Mouse (Mus musculus): ENCODE measurements around the gene Nyx. TPM values are rescaled to one million over a fixed set of nuclear protein-coding genes. Genes with fewer than 3 reads are reported as not detected.

Nyx gene
- total and polyA plus RNA-seq, 3 experiments, result 0.14 to 0.86 (median 0.24) TPM

DNA sequence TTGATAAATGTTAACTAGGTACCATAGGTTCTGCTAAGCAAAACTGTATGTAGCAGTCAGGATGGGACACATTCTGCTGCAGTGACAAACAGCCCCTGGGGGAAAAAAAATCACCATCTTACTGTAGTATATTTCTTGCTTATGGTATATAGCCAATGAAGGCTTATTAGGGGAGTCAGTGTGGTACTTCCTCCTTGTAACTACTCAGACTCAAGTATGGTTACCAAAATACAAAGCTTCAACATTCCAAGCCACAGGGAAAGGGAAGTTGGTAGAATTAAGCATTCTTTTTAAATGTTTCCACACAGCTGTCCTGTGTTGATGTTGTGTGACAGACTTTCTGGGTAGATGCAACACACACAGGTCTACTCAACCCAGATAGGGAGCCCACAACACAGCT is 27.0 kb downstream of the Nyx start:
- no peak for DNase-seq

DNA sequence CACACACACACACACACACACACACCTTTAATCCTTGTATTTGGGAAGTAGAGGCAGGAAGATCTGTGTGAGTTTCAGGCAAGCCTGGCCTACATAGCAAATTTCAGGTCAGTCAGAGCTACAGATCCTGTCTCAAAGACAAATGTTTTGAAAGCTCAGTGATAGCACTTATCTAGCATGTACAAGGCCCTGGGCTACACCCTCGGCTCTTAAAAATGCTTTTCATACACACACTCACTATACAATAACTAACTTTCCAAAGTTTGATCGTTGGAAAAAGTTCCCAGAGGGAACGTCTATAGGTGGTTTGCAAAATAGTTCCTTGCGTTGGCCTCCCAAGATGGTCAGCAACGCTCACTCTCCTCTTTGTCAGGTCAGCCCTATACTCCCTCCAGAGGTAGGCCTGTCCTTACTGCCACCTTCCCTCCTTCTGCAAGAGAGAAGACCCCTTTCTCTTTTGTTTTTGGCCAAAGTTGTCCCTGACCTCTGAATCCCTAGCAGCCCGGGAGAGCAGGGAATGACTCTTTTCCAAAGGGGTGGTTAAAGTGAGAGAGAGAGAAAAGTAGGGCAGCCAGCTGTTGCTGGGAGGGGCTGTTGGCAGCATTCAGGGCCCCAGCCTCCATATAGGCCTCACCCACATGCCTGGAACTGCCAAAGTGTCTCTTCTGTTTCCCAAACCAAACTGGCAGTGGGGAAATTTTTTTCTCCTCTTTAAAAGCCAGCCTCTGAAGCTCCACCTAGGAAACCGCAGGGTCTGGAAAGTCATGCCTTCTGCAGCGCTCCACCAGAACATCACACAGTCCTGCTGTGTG is 29.2 kb downstream of the Nyx start:
- peak; percentile 36 for DNase-seq

DNA sequence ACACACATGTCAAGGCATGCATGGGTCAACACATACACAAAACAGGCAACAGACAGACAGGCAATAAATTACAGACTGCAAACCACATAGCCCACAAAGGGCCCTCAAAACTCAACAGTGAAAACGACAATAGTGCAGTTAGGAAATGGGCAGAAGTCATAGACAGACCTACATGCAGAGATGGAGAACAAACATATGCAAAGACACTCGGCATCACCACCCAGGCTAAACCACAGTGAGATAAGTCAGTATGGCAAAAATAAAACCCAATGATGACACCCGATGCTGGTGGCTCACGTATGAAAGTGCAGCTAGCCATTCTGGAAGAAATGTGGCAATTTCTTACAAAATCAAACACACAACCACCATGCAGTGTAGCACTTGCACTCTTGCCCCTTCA is 34.4 kb downstream of the Nyx start:
- DNase-seq, result no peak

DNA sequence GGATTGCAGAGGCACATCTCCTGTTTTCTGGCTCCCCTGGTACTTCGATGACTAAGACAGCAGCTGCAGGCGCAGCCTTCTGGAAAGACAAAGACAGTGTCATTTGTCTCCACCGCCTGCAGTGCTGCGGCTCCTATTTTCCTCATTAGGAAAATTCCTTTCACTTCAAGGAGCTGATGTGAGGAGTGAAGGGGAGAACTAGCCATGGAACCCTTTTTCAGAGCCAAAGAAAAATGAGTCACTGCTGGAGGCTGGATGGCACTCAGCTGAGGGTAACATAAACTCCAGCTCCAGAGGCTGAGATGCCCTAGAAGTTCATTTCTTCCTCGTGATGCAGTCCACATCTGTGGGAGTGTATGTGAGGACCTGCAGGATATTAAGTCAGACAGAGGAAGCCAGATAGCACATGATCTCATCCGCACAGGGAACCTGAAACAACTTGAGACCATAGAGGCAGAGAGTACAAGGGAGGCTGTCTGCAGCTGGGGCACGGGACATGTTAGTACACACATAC is 37.0 kb downstream of the Nyx start:
- no peak for DNase-seq

DNA sequence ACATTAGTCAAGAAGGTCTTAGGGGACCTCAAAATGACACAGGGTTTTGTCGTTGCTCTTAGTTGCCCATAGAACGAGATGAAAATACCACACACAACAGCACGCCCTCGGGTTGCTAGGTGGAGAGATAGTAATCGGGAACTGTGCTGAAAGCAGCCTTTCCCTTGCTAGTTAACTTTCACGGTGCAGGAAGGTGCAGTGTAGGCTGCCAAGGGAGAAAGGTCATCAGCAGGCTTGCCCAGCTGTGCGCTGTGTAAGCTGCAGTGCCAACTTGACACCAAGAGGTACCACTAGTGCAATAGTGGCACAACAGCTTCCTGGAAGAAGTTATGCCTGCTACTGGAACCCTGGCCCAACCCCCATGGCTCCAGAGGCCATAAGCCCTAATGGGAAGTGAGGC is 38.5 kb downstream of the Nyx start:
- no peak for DNase-seq

DNA sequence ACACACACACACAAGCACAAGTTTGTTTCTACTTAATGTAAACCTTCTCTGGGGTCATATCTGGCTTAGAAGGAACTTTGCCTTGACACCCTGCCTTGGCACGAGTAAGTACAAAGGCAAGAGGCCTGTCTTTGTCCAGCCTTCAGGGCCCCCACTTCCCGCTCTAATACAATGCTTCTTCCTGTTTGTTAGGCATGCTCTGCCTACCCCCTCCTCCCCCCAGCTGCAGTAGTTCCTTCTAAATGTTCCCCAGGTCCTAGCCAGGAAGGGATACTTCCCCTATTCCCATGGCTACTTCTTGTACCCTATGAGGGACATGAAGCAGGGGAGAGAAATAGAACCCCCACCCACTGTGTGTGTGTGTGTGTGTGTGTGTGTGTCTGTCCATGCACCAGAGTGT is 40.5 kb downstream of the Nyx start:
- no peak for DNase-seq

DNA sequence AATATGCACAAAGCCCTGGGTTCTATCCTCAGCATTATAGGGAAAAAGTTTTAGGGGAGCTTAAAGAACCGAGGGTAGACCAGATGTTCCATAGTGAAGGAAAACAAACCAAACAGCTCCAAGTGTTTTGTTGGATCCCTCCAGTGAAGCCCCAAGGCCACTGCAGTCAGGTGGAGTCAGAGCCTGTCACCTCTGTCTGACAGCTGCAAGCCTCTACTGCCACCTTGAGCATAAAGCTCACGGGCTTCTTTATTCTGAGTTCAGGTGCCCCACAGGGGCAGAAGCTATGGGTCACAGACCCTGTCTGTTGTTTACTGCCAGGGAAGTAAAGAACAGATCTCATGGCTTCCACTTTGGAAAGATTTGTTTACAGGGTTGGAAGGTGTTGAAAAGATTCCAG is 47.2 kb downstream of the Nyx start:
- DNase-seq, result peak; percentile 13

DNA sequence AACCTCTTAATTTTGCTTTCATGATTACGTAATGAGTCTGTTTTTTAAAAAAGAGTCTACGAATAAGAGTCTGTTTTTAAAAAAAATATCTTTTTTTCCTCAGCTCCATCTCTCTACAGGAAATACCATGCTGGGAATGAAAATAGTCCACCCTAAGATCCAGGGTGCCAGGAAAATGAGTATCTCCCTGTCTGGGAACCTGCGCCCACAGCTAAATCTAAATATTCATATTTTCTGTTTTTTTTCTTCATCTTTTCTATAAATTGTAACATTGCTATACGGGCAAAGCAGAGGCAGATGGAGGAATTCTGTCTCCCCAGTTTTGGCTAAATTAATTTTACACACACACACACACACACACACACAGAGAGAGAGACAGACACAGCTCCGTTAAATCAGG is 48.0 kb downstream of the Nyx start:
- no peak for DNase-seq

DNA sequence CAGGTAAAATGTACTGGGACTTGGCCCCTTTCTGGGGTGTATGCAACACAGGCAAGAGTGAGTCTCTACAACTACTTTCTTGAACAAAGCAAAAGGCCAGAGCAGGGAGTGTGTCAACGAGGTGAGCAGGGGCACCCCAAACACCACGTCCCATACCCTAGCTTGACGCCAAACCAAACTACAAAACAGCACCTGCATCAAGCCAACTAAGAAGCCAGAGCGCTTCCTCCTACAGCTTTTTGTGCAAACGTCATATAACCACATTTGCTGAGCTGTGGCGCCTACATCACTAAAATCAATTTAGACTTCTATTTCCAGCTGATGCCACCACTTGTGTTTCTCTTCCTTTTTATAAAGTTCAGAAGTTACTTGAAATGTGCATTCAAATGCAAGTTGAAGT is 50.5 kb downstream of the Nyx start:
- no peak for DNase-seq

DNA sequence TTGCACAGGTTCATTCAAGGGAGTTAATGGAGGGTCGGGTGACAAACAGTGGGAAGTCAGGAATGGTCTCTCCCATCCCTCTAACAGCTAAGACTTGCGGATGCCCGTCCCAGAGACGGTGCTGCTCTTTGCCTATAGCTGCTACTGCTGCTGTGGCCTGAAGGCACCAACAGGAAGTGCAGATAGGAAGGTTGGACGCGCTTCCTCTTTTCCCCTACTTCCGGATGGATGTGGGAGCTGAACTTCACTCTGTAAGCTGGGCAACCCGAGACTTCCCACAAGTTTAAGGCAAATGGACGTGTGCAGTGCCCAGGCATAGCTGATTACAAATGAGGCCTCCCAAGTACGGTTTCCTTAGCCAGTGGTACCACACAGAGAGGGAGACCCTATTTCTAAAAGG is 52.1 kb downstream of the Nyx start:
- no peak for DNase-seq

DNA sequence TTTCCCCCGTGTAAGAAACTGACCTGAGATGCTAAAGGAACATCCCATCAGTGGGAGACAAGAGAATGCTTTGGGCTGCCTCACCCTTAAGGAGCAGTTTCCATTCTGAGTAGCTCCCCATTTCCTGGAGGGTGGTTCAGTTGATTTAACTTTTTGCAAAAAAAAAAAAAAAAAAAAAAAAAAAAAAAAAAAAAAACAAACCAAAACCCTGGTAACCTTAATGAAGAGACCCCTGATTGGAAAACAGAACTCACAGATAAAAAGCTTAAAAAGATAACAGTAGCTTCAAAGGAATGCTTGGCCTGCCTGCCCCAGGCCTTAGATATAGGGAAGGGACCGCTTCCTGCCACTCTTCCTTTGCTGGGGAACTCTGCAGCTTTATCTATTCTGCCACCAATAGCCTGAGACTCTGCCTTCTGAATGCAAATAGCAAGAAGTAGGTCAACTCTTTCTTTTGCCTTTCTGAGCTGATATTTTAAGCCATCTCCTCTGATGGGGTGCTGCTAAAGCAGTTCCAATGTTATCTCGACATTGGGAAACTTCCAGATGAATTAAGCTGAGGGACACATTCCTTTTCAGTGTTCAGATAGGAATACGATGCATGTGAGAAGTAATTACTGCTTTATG is 53.0 kb downstream of the Nyx start:
- DNase-seq, result no peak

DNA sequence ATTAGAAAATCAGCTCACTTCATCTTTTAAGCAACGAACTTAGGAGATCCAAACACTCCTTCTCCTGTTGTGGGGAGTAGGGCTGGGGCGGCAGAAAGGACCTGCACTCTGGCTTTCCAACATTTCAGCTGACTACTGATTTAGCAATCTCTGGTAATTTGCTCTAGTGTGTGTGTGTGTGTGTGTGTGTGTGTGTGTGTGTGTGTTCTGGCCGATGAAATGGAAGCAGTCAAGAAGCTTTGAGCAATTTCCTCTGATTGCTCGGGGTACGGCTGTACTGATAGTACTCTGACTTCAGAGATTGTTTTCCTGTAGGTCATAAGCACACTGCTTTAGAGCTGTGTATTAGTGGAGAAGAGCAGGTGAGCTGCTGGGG is 53.5 kb downstream of the Nyx start:
- DNase-seq, result no peak

DNA sequence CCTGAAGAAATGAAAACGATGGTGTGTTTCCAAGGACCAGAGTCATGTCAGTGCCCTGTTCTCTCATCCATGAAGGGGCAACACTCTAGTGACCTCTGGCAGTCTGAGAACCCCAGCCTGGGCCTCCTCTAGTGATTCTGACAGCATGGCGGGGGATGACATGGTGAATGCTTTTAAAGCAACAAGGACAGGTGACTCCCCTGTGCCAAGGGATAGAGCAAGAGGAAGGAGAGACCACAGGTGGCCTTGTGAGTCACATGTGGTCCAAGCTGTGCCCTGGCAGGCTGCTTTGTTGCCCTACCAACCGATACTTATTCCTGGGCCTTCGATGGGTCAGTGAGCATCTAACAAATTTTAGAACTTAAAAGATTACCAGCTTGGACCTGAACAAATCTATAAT is 54.7 kb downstream of the Nyx start:
- DNase-seq, result no peak

DNA sequence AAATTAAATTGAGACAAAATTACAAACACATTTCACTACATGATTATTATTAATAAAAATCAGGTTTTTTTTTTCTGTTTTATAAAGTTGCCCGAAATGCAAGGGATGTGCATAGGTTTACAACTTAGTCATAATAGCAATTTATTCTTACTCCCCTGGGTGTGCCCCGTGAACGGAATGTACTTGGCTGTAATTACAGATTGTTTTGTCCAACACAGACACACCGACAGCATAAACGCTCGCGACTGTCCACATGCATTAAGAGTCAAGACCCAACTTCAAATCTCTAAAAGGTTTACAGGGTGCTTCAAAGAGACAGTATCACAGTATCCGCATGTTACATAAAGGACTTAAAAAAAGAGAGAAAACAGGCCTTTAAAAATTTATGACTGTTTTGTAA is 55.4 kb downstream of the Nyx start:
- no peak for DNase-seq

Other genes starting within 250 kb of the Nyx start
- gene Ddx3x, start 185.1 kb upstream of the Nyx start, total RNA-seq (2021), result 100 to 1,000 TPM; 274 to 532 TPM
- gene Ddx3x, start 185.1 kb upstream of the Nyx start, polyA plus RNA-seq (2012; rRNA removed), result 8.2 and 12.0 TPM in 2 replicates
- gene Gpr34, start 166.0 kb downstream of the Nyx start, total RNA-seq (2021), result 1 to 10 TPM in 1 of 2 experiments, under 1 TPM in 1; 0.86 to 1.9 TPM
- gene Gpr34, start 166.0 kb downstream of the Nyx start, polyA plus RNA-seq (2012; rRNA removed), result not detected in 2 replicates
- not detected for gene Gpr82, start 195.3 kb downstream of the Nyx start, total RNA-seq (2021)
- gene Gpr82, start 195.3 kb downstream of the Nyx start, polyA plus RNA-seq (2012; rRNA removed), result not detected in 2 replicates

Measured in adrenal gland, adult 2 months (tissue).